Mouse (Mus musculus) forebrain, embryonic 13.5 days (tissue): ENCODE measurements around the gene Mki67. TPM values are rescaled to one million over a fixed set of nuclear protein-coding genes. Genes with fewer than 3 reads are reported as not detected.

Source experiments
- ATAC-seq: fragments of 200-750 bp; cut with Nextera tagmentation; 2 replicates; pipeline ENCODE4 v1.8.0; 2017
- H3K27ac ChIP-seq: fragments of 300-500 bp; sonication (generic); 2 replicates; pipeline ENCODE4 v1.5.1; 2015; ENCODE audit warnings: inconsistent platforms, mild to moderate bottlenecking, moderate library complexity
- H3K27me3 ChIP-seq: fragments of 300-500 bp; sonication (generic); 2 replicates; pipeline ENCODE4 v1.6.1; 2015; ENCODE audit warnings: mild to moderate bottlenecking, inconsistent platforms
- H3K36me3 ChIP-seq: fragments of 300-500 bp; sonication (generic); 2 replicates; pipeline ENCODE4 v1.6.1; 2015; ENCODE audit warnings: mild to moderate bottlenecking, inconsistent platforms; ENCODE audit not compliant: poor library complexity, severe bottlenecking
- H3K4me1 ChIP-seq: fragments of 300-500 bp; sonication (generic); 2 replicates; pipeline ENCODE4 v1.6.1; 2015; ENCODE audit warnings: inconsistent platforms
- H3K4me2 ChIP-seq: fragments of 300-500 bp; sonication (generic); 2 replicates; pipeline ENCODE4 v1.6.1; 2015; ENCODE audit warnings: inconsistent platforms, mild to moderate bottlenecking, moderate library complexity
- H3K4me3 ChIP-seq: fragments of 300-500 bp; sonication (generic); 2 replicates; pipeline ENCODE4 v1.5.1; 2015; ENCODE audit warnings: mild to moderate bottlenecking, inconsistent platforms
- H3K9ac ChIP-seq: fragments of 300-500 bp; sonication (generic); 2 replicates; pipeline ENCODE4 v1.6.1; 2015; ENCODE audit warnings: mild to moderate bottlenecking, inconsistent platforms
- H3K9me3 ChIP-seq: fragments of 300-500 bp; sonication (generic); replicated peaks from 2 replicates; pipeline ENCODE4 v1.6.1; 2016; ENCODE audit warnings: inconsistent platforms
- WGBS: fragments of 180-500 bp; shearing (Covaris S2); methylation state at CpG from one replicate; pipeline ENCODE4 v1.1.7; 2015; 5-methylcytosine and 5-hydroxymethylcytosine counted together
- polyA plus RNA-seq: library from polyadenylated mRNA; unstranded; fragments of >200 nt; fragmentation: Nextera tagmentation; extraction: Ambion mirVana; gene quantifications from 2 replicates; pipeline ENCODE4 v1.2.1, GENCODE M21; 2015

Mki67 gene
- polyA plus RNA-seq, 1 experiment from 2014 or later: 40.9 TPM

GRCm38 (mm10) chr7:135658150-135658549 is 58.0 kb downstream of the Mki67 start:
- Histone ChIP-seq H3K27ac (no peak overlapping the region), H3K9me3 (no peaks in the 10 kb centered on the region), H3K27me3 (no peaks in the 10 kb centered on the region), H3K4me2 (no peak overlapping the region), H3K4me1 (no peaks in the 10 kb centered on the region), H3K9ac (no peak overlapping the region), H3K4me3 (no peak overlapping the region), H3K36me3 (no peaks in the 10 kb centered on the region)
- 89% methylated on average over 7 of the region's 7 CpGs for WGBS
- ATAC-seq: no peak

- no peak overlapping the region for H3K9ac ChIP-seq
- ATAC-seq: no peak
- WGBS: 89% methylated on average over 4 of the region's 4 CpGs
- no peaks in the 10 kb centered on the region for H3K4me1 ChIP-seq
- H3K36me3 ChIP-seq: no peaks in the 10 kb centered on the region
- no peaks in the 10 kb centered on the region for H3K9me3 ChIP-seq
- H3K27me3 ChIP-seq: no peaks in the 10 kb centered on the region
- H3K4me3 ChIP-seq: no peak overlapping the region
- no peak overlapping the region for H3K4me2 ChIP-seq
- H3K27ac ChIP-seq: no peak overlapping the region
Measured at GRCm38 (mm10) chr7:135655113-135655512, 61.0 kb downstream of the Mki67 start.

GRCm38 (mm10) chr7:135654288-135654687 is 61.9 kb downstream of the Mki67 start:
- Histone ChIP-seq H3K9me3 (no peaks in the 10 kb centered on the region), H3K4me1 (no peaks in the 10 kb centered on the region), H3K4me3 (no peak overlapping the region), H3K27me3 (no peaks in the 10 kb centered on the region), H3K9ac (no peak overlapping the region), H3K4me2 (no peak overlapping the region), H3K27ac (no peak overlapping the region), H3K36me3 (no peaks in the 10 kb centered on the region)
- no peak for ATAC-seq
- 92% methylated on average over 6 of the region's 6 CpGs for WGBS

DNA sequence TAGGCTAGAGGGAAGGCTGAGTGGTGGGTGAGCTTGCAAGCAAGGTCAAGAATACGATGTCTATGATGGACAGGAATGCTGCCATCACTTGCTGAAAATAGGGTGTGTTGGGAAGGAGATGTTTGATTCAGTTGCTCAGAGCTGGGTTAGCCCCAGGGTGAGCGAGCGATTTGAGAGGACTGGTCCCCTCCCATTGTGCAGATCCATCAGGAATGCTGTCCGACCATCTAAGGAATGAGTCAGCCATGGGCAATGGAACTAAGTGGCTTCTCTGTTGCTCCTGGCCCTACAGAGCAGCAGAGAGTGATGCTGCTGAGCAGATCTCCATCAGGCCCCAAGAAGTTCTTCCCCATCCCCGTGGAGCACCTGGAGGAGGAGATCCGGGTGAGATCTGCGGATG is 62.6 kb downstream of the Mki67 start:
- Histone ChIP-seq H3K27ac (no peak overlapping the region), H3K36me3 (no peaks in the 10 kb centered on the region), H3K4me3 (no peak overlapping the region), H3K4me1 (no peaks in the 10 kb centered on the region), H3K9ac (no peak overlapping the region), H3K4me2 (no peak overlapping the region), H3K9me3 (no peaks in the 10 kb centered on the region), H3K27me3 (no peaks in the 10 kb centered on the region)
- ATAC-seq: no peak
- 85% methylated on average over 7 of the region's 7 CpGs for WGBS

- no peak overlapping the region for H3K9ac ChIP-seq
- H3K27me3 ChIP-seq: no peaks in the 10 kb centered on the region
- no peak overlapping the region for H3K4me2 ChIP-seq
- no peak overlapping the region for H3K4me3 ChIP-seq
- no peaks in the 10 kb centered on the region for H3K4me1 ChIP-seq
- H3K27ac ChIP-seq: no peak overlapping the region
- 72% methylated on average over 11 of the region's 11 CpGs for WGBS
- no peaks in the 10 kb centered on the region for H3K36me3 ChIP-seq
- H3K9me3 ChIP-seq: 0 out of 2 replicates have a peak, but pooled peaks cover 2% of the 10 kb centered on the region
- ATAC-seq: no peak
Measured at GRCm38 (mm10) chr7:135652781-135653180, 63.4 kb downstream of the Mki67 start.

DNA sequence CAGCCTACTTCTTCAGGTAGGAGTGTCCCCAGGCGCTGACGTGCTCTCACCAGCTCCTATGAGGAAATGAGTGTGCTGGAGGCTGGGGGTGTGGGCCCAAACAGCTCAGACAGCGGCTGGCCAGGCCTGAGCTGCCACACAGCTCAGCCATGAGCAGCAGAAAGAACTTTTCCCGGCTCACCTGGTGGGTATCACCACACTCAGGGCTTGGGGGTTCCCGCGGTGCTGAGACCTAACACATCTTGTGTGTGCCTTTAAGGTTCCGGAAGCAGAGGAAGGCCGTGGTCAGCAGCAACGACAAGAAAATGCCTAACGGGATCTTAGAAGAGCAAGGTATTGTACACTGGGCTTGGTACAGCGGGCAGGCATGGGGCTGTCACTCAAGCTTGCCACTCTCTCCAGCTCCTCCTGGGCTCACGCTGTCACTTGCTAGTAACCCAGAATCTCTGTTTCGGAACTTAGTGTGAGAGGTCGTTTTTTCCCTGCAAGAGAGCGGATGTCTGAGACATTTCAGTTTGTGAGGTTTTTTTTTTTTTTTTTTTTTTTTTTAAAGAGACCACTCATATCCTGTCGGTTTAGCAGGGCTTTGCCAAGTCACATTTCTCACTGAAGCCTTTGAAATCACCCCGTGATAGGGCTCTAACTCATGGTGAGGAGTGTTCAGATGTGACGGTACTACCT is 64.2 kb downstream of the Mki67 start:
- no peaks in the 10 kb centered on the region for H3K36me3 ChIP-seq
- H3K4me1 ChIP-seq: no peaks in the 10 kb centered on the region
- 0 out of 2 replicates have a peak, but pooled peaks cover 2% of the 10 kb centered on the region for H3K9me3 ChIP-seq
- no peak overlapping the region for H3K9ac ChIP-seq
- no peak overlapping the region for H3K4me3 ChIP-seq
- H3K4me2 ChIP-seq: no peak overlapping the region
- H3K27ac ChIP-seq: no peak overlapping the region
- ATAC-seq: no peak
- no peaks in the 10 kb centered on the region for H3K27me3 ChIP-seq
- WGBS: 74% methylated on average over 18 of the region's 18 CpGs

GRCm38 (mm10) chr7:135650061-135650460 is 66.1 kb downstream of the Mki67 start:
- Histone ChIP-seq H3K9me3 (0 out of 2 replicates have a peak, but pooled peaks cover 2% of the 10 kb centered on the region), H3K36me3 (no peaks in the 10 kb centered on the region), H3K4me2 (no peak overlapping the region), H3K4me1 (no peaks in the 10 kb centered on the region), H3K9ac (no peak overlapping the region), H3K4me3 (no peak overlapping the region), H3K27ac (no peak overlapping the region), H3K27me3 (no peaks in the 10 kb centered on the region)
- WGBS: 88% methylated on average over 5 of the region's 5 CpGs
- no peak for ATAC-seq

- Histone ChIP-seq H3K27ac (no peak overlapping the region), H3K4me3 (no peak overlapping the region), H3K27me3 (no peaks in the 10 kb centered on the region), H3K9ac (no peak overlapping the region), H3K4me2 (no peak overlapping the region), H3K4me1 (no peaks in the 10 kb centered on the region), H3K36me3 (no peaks in the 10 kb centered on the region), H3K9me3 (0 out of 2 replicates have a peak, but pooled peaks cover 2% of the 10 kb centered on the region)
- no peak for ATAC-seq
- WGBS: 97% methylated on average over 1 of the region's 1 CpGs
Measured at GRCm38 (mm10) chr7:135649306-135649705, 66.9 kb downstream of the Mki67 start.

DNA sequence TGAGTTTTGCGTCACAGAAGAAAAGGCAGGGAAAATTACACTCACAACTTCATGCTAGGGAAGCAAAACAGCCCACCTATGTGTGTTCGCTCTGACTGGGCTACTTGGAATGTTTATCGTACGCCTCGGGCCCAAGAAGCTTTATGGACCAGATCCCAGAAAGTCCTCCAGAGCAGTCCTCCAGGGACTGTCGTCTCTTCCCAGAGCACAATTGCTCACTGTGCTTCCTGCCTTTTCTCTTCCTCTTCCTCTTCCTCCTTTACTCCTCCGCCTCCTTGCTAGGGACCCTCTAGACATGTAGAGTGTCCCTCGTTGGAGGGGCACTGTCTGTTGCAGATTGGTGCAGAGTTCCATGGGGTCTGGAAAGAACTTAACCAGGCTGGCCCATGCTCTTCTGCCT is 67.3 kb downstream of the Mki67 start:
- WGBS: 89% methylated on average over 8 of the region's 8 CpGs
- Histone ChIP-seq H3K9me3 (0 out of 2 replicates have a peak, but pooled peaks cover 2% of the 10 kb centered on the region), H3K4me3 (no peak overlapping the region), H3K9ac (no peak overlapping the region), H3K4me1 (no peaks in the 10 kb centered on the region), H3K4me2 (no peak overlapping the region), H3K27ac (no peak overlapping the region), H3K36me3 (no peaks in the 10 kb centered on the region), H3K27me3 (no peaks in the 10 kb centered on the region)
- no peak for ATAC-seq

DNA sequence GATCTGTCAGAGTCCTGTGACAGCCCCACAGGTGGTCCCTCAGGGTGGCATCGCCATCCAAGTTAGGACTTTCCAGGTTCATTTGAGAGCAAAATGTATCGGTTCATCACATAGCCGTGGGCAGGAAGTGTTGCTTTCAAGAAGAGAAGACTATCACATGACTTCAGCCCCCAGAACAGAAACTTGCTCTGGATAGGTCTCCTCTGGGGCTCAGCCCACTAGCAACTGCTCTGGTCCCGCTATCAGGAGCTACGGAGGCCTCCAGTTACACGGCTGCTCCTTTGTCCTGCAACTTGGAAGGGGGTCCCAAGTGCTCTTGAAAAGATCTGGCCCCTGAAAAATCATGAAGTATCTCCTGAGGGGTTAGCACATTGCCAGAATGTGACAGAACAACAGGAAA is 69.2 kb downstream of the Mki67 start:
- ATAC-seq: no peak
- H3K9me3 ChIP-seq: 0 out of 2 replicates have a peak, but pooled peaks cover 2% of the 10 kb centered on the region
- H3K9ac ChIP-seq: no peak overlapping the region
- H3K36me3 ChIP-seq: no peaks in the 10 kb centered on the region
- WGBS: 87% methylated on average over 6 of the region's 6 CpGs
- H3K27me3 ChIP-seq: no peaks in the 10 kb centered on the region
- H3K27ac ChIP-seq: no peak overlapping the region
- H3K4me1 ChIP-seq: peaks cover 4% of the 10 kb centered on the region
- no peak overlapping the region for H3K4me3 ChIP-seq
- no peak overlapping the region for H3K4me2 ChIP-seq

GRCm38 (mm10) chr7:135644452-135644851 is 71.7 kb downstream of the Mki67 start:
- no peak overlapping the region for H3K27ac ChIP-seq
- 0 out of 2 replicates have a peak, but pooled peaks cover 2% of the 10 kb centered on the region for H3K9me3 ChIP-seq
- no peak overlapping the region for H3K4me3 ChIP-seq
- H3K27me3 ChIP-seq: no peaks in the 10 kb centered on the region
- H3K9ac ChIP-seq: no peak overlapping the region
- WGBS: 91% methylated on average over 1 of the region's 1 CpGs
- no peak for ATAC-seq
- H3K36me3 ChIP-seq: no peaks in the 10 kb centered on the region
- peaks cover 17% of the 10 kb centered on the region for H3K4me1 ChIP-seq
- H3K4me2 ChIP-seq: no peak overlapping the region

- no peak overlapping the region for H3K9ac ChIP-seq
- WGBS: 41% methylated on average over 14 of the region's 14 CpGs
- no peaks in the 10 kb centered on the region for H3K36me3 ChIP-seq
- no peak overlapping the region for H3K4me3 ChIP-seq
- peak overlapping the region; percentile 31; the same call in 1 of the 2 replicates for H3K4me2 ChIP-seq
- ATAC-seq: peak; percentile 85
- peaks cover 14% of the 10 kb centered on the region for H3K27me3 ChIP-seq
- H3K27ac ChIP-seq: peak overlapping the region; percentile 31
- no peaks in the 10 kb centered on the region for H3K9me3 ChIP-seq
- H3K4me1 ChIP-seq: peaks cover 29% of the 10 kb centered on the region
Measured at GRCm38 (mm10) chr7:135641698-135642507, 74.3 kb downstream of the Mki67 start.
